Mouse (Mus musculus) layer of hippocampus, postnatal 14 days (tissue): Measurements from ENCODE around the gene Myg1. TPM values are rescaled to one million over a fixed set of nuclear protein-coding genes. Genes with fewer than 3 reads are reported as not detected.

Experiments used
- DNase-seq, 2 experiments: peaks; one replicate each; pipeline ENCODE4 v3.0.0; 2021 to 2022; ENCODE audit warnings: low spot score in 2 of 2, mixed read lengths in 1 of 2
- total RNA-seq, 2 experiments: library from RNA; stranded (reverse); gene quantifications; 2 replicates each; pipeline ENCODE4 v1.2.3; 2021

Gene Myg1
- total RNA-seq, 2 experiments from 2014 or later = 51.8 to 61.3 TPM

- no peak for DNase-seq
Measured at GRCm38 (mm10) chr15:102341580-102341979, 10.1 kb downstream of the Myg1 start.

GRCm38 (mm10) chr15:102344490-102344889 lies 13.0 kb downstream of the Myg1 start:
- no peak for DNase-seq

- DNase-seq = no peak
Measured at GRCm38 (mm10) chr15:102346444-102346843, 14.9 kb downstream of the Myg1 start.

- DNase-seq = peak; percentile 93 to 95
Measured at GRCm38 (mm10) chr15:102350138-102350941, 18.8 kb downstream of the Myg1 start, which contains the start of gene Aaas. TSS of gene Aaas (minus strand) at chr15:102350771.

- no peak for DNase-seq
Measured at GRCm38 (mm10) chr15:102350942-102351291, 19.4 kb downstream of the Myg1 start.

- no peak for DNase-seq
Measured at GRCm38 (mm10) chr15:102352177-102352576, 20.7 kb downstream of the Myg1 start.

GRCm38 (mm10) chr15:102353986-102354385 lies 22.5 kb downstream of the Myg1 start:
- no peak for DNase-seq

GRCm38 (mm10) chr15:102355134-102355870 lies 23.8 kb downstream of the Myg1 start:
- peak in 1 of 2 experiments; percentile 41 for DNase-seq

- peak in 1 of 2 experiments; percentile 19 for DNase-seq
Measured at GRCm38 (mm10) chr15:102355871-102356441, 24.4 kb downstream of the Myg1 start.

GRCm38 (mm10) chr15:102356501-102357325 lies 25.2 kb downstream of the Myg1 start:
- no peak for DNase-seq

GRCm38 (mm10) chr15:102358126-102358525 lies 26.6 kb downstream of the Myg1 start:
- DNase-seq = no peak

- no peak for DNase-seq
Measured at GRCm38 (mm10) chr15:102358834-102359233, 27.3 kb downstream of the Myg1 start.

- no peak for DNase-seq
Measured at GRCm38 (mm10) chr15:102362648-102363047, 31.1 kb downstream of the Myg1 start.

- no peak for DNase-seq
Measured at GRCm38 (mm10) chr15:102364678-102365077, 33.2 kb downstream of the Myg1 start.

GRCm38 (mm10) chr15:102366238-102366637 lies 34.7 kb downstream of the Myg1 start:
- no peak for DNase-seq

- no peak for DNase-seq
Measured at GRCm38 (mm10) chr15:102366733-102367344, 35.3 kb downstream of the Myg1 start, which contains the start of gene Sp7. TSS of gene Sp7 (minus strand) at chr15:102367182.

- no peak for DNase-seq
Measured at GRCm38 (mm10) chr15:102369972-102370371, 38.5 kb downstream of the Myg1 start.

GRCm38 (mm10) chr15:102370727-102371126 lies 39.2 kb downstream of the Myg1 start:
- no peak for DNase-seq

GRCm38 (mm10) chr15:102376453-102377162 lies 45.1 kb downstream of the Myg1 start:
- peak in 1 of 2 experiments; percentile 40 for DNase-seq

GRCm38 (mm10) chr15:102377163-102377543 lies 45.6 kb downstream of the Myg1 start:
- DNase-seq = peak; percentile 63 to 67
